Mouse (Mus musculus) lung, embryonic 15.5 days (tissue): ENCODE measurements around the gene AC109138.7. TPM values are rescaled to one million over a fixed set of nuclear protein-coding genes. Genes with fewer than 3 reads are reported as not detected.
A peak's percentile ranks its signal among the peaks of the same experiment; 100 is the strongest.

Source experiments
- ATAC-seq: fragments of 200-750 bp; cut with Nextera tagmentation; 2 replicates; pipeline ENCODE4 v1.8.0; 2017; ENCODE audit warnings: moderate number of reproducible peaks, borderline replicate concordance; ENCODE audit not compliant: low FRiP score, low TSS enrichment; ENCODE audit errors: extremely low read depth
- H3K27ac ChIP-seq: fragments of 300-500 bp; sonication (generic); 2 replicates; pipeline ENCODE4 v1.5.1; 2015; ENCODE audit warnings: moderate library complexity, mild to moderate bottlenecking, inconsistent platforms
- H3K27me3 ChIP-seq: fragments of 300-500 bp; sonication (generic); 2 replicates; pipeline ENCODE4 v1.6.1; 2015; ENCODE audit warnings: inconsistent platforms
- H3K36me3 ChIP-seq: fragments of 300-500 bp; sonication (generic); 2 replicates; pipeline ENCODE4 v1.6.1; 2015; ENCODE audit warnings: inconsistent platforms
- H3K4me1 ChIP-seq: fragments of 300-500 bp; sonication (generic); 2 replicates; pipeline ENCODE4 v1.6.1; 2015; ENCODE audit warnings: inconsistent platforms
- H3K4me2 ChIP-seq: fragments of 300-500 bp; sonication (generic); 2 replicates; pipeline ENCODE4 v1.6.1; 2015; ENCODE audit warnings: inconsistent platforms, mild to moderate bottlenecking, moderate library complexity
- H3K4me3 ChIP-seq: fragments of 300-500 bp; sonication (generic); 2 replicates; pipeline ENCODE4 v1.5.1; 2015; ENCODE audit warnings: mild to moderate bottlenecking, inconsistent platforms
- H3K9ac ChIP-seq: fragments of 300-500 bp; sonication (generic); 2 replicates; pipeline ENCODE4 v1.6.1; 2015; ENCODE audit warnings: inconsistent platforms
- H3K9me3 ChIP-seq: fragments of 300-500 bp; sonication (generic); 2 replicates; pipeline ENCODE4 v1.6.1; 2016; ENCODE audit warnings: inconsistent platforms
- WGBS: fragments of 180-500 bp; shearing (Covaris S2); methylation state at CpG from one replicate; pipeline ENCODE4 v1.1.7; 2015; 5-methylcytosine and 5-hydroxymethylcytosine counted together
- polyA plus RNA-seq: library from polyadenylated mRNA; unstranded; fragments of >200 nt; fragmentation: Nextera tagmentation; extraction: Ambion mirVana; gene quantifications from 2 replicates; pipeline ENCODE4 v1.2.1, GENCODE M21; 2015

The AC109138.7 gene
- polyA plus RNA-seq, 1 experiment from 2014 or later: not detected

- Histone ChIP-seq H3K9me3 (no peaks in the 10 kb centered on the region), H3K36me3 (no peaks in the 10 kb centered on the region), H3K9ac (no peak overlapping the region), H3K4me2 (no peak overlapping the region), H3K4me3 (no peak overlapping the region), H3K27me3 (no peaks in the 10 kb centered on the region), H3K4me1 (peaks cover 35% of the 10 kb centered on the region), H3K27ac (no peak overlapping the region)
- no peak for ATAC-seq
- 42% methylated on average over 4 of the region's 4 CpGs for WGBS
Measured at GRCm38 (mm10) chr19:4211891-4212588, 2.1 kb upstream of the AC109138.7 start.

GRCm38 (mm10) chr19:4213524-4213974 is 608 bp upstream of the AC109138.7 start:
- no peaks in the 10 kb centered on the region for H3K36me3 ChIP-seq
- no peak overlapping the region; the same call in 1 of the 2 replicates for H3K9ac ChIP-seq
- peak overlapping the region; percentile 99 for H3K4me2 ChIP-seq
- peak overlapping the region; percentile 83 for H3K4me3 ChIP-seq
- WGBS: 14% methylated on average over 9 of the region's 9 CpGs
- ATAC-seq: no peak
- H3K27ac ChIP-seq: peak overlapping the region; percentile 93
- no peaks in the 10 kb centered on the region for H3K9me3 ChIP-seq
- H3K4me1 ChIP-seq: peaks cover 47% of the 10 kb centered on the region
- no peaks in the 10 kb centered on the region for H3K27me3 ChIP-seq

GRCm38 (mm10) chr19:4214771-4215450 is 754 bp downstream of the AC109138.7 start:
- peaks cover 53% of the 10 kb centered on the region for H3K4me1 ChIP-seq
- peak overlapping the region; percentile 83 for H3K4me3 ChIP-seq
- no peaks in the 10 kb centered on the region for H3K36me3 ChIP-seq
- WGBS: 0% methylated on average over 40 of the region's 81 CpGs
- no peaks in the 10 kb centered on the region for H3K27me3 ChIP-seq
- H3K27ac ChIP-seq: peak overlapping the region; percentile 93
- H3K9me3 ChIP-seq: no peaks in the 10 kb centered on the region
- H3K4me2 ChIP-seq: peak overlapping the region; percentile 99
- peak; percentile 53 for ATAC-seq
- peak overlapping the region; percentile 97 for H3K9ac ChIP-seq

- Histone ChIP-seq H3K27me3 (no peaks in the 10 kb centered on the region), H3K9me3 (no peaks in the 10 kb centered on the region), H3K4me3 (peak overlapping the region; percentile 83), H3K4me1 (peaks cover 59% of the 10 kb centered on the region), H3K9ac (peak overlapping the region; percentile 97), H3K4me2 (peak overlapping the region; percentile 99), H3K27ac (peak overlapping the region; percentile 93), H3K36me3 (no peaks in the 10 kb centered on the region)
- under 1% methylated on average over 18 of the region's 21 CpGs for WGBS
- ATAC-seq: no peak
Measured at GRCm38 (mm10) chr19:4215451-4215840, 1.3 kb downstream of the AC109138.7 start.

- Histone ChIP-seq H3K27me3 (no peaks in the 10 kb centered on the region), H3K4me3 (peak overlapping the region; percentile 83; the same call in 1 of the 2 replicates), H3K9ac (0 out of 2 replicates have a peak overlapping the region, but pooled peaks have one; percentile 5), H3K4me1 (peaks cover 66% of the 10 kb centered on the region), H3K36me3 (no peaks in the 10 kb centered on the region), H3K4me2 (peak overlapping the region; percentile 99), H3K27ac (peak overlapping the region; percentile 81), H3K9me3 (no peaks in the 10 kb centered on the region)
- no peak for ATAC-seq
- WGBS: 9% methylated on average over 14 of the region's 14 CpGs
Measured at GRCm38 (mm10) chr19:4216041-4216685, 2.0 kb downstream of the AC109138.7 start.

GRCm38 (mm10) chr19:4217140-4217539 is 3.0 kb downstream of the AC109138.7 start:
- H3K4me1 ChIP-seq: peaks cover 76% of the 10 kb centered on the region
- H3K4me3 ChIP-seq: no peak overlapping the region
- peak; percentile 6; the same call in 1 of the 2 replicates for ATAC-seq
- 3% methylated on average over 5 of the region's 5 CpGs for WGBS
- H3K9me3 ChIP-seq: no peaks in the 10 kb centered on the region
- H3K9ac ChIP-seq: 0 out of 2 replicates have a peak overlapping the region, but pooled peaks have one; percentile 5
- H3K36me3 ChIP-seq: no peaks in the 10 kb centered on the region
- peak overlapping the region; percentile 81; the same call in 1 of the 2 replicates for H3K27ac ChIP-seq
- no peaks in the 10 kb centered on the region for H3K27me3 ChIP-seq
- peak overlapping the region; percentile 99 for H3K4me2 ChIP-seq

DNA sequence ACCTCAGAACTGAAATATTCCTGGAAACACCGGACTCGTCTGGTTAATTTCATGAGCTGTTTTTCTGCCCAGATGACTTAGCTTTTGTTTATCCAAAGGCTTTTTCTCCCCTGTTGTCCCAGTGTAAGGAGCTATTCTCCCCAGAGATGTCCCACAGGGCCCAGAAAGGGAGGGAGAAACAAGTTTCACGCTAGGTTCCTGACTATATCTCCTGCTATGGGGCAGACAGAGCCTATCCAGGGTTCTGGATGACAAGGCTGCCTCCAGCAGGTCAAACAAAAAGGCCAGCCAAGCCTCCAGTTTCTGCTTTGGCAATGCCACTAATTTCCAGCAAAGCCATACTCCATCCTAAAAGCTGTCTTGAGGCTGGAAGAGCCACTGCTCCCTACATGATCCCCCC is 3.7 kb downstream of the AC109138.7 start:
- no peak for ATAC-seq
- no peak overlapping the region for H3K4me2 ChIP-seq
- WGBS: 30% methylated on average over 3 of the region's 3 CpGs
- H3K4me1 ChIP-seq: peaks cover 74% of the 10 kb centered on the region
- H3K36me3 ChIP-seq: no peaks in the 10 kb centered on the region
- H3K4me3 ChIP-seq: no peak overlapping the region
- H3K9me3 ChIP-seq: no peaks in the 10 kb centered on the region
- H3K27me3 ChIP-seq: no peaks in the 10 kb centered on the region
- H3K9ac ChIP-seq: no peak overlapping the region
- H3K27ac ChIP-seq: no peak overlapping the region

- H3K4me3 ChIP-seq: no peak overlapping the region
- H3K9me3 ChIP-seq: no peaks in the 10 kb centered on the region
- no peak overlapping the region for H3K27ac ChIP-seq
- no peak for ATAC-seq
- no peak overlapping the region for H3K9ac ChIP-seq
- no peaks in the 10 kb centered on the region for H3K27me3 ChIP-seq
- H3K4me1 ChIP-seq: peaks cover 69% of the 10 kb centered on the region
- WGBS: 86% methylated on average over 11 of the region's 11 CpGs
- H3K4me2 ChIP-seq: no peak overlapping the region
- H3K36me3 ChIP-seq: no peaks in the 10 kb centered on the region
Measured at GRCm38 (mm10) chr19:4218293-4218692, 4.1 kb downstream of the AC109138.7 start.

GRCm38 (mm10) chr19:4218784-4219183 is 4.6 kb downstream of the AC109138.7 start:
- Histone ChIP-seq H3K4me3 (no peak overlapping the region), H3K9ac (no peak overlapping the region), H3K27me3 (no peaks in the 10 kb centered on the region), H3K36me3 (no peaks in the 10 kb centered on the region), H3K4me1 (peaks cover 65% of the 10 kb centered on the region), H3K9me3 (no peaks in the 10 kb centered on the region), H3K4me2 (no peak overlapping the region), H3K27ac (no peak overlapping the region)
- 77% methylated on average over 1 of the region's 1 CpGs for WGBS
- ATAC-seq: no peak

- Histone ChIP-seq H3K9ac (no peak overlapping the region), H3K4me3 (no peak overlapping the region), H3K36me3 (no peaks in the 10 kb centered on the region), H3K4me1 (peaks cover 62% of the 10 kb centered on the region), H3K27ac (peak overlapping the region; percentile 58; the same call in 1 of the 2 replicates), H3K9me3 (no peaks in the 10 kb centered on the region), H3K4me2 (peak overlapping the region; percentile 25; the same call in 1 of the 2 replicates), H3K27me3 (no peaks in the 10 kb centered on the region)
- WGBS: 83% methylated on average over 6 of the region's 6 CpGs
- ATAC-seq: no peak
Measured at GRCm38 (mm10) chr19:4219943-4220342, 5.8 kb downstream of the AC109138.7 start.

DNA sequence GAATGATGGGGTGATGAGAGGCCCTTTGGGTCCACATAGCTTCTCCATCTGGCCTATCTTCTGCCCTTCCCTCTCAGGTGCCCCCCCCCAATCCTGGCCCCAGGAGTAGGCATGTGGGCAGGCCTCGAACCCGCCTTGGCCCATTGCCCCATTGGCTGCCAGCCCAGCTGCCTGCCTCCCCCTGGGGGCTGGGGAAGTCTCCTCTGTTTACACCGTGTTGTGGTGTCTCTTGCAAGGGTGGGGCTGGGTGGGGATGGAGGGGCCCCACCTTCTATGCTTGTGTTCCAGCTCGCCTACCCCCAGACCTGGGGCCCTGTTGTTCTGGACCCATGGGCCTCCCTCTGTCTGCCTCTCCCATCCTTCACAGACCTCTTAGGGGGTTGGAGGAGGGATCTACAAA is 6.3 kb downstream of the AC109138.7 start:
- Histone ChIP-seq H3K9me3 (no peaks in the 10 kb centered on the region), H3K4me3 (no peak overlapping the region), H3K36me3 (no peaks in the 10 kb centered on the region), H3K27ac (peak overlapping the region; percentile 58), H3K27me3 (no peaks in the 10 kb centered on the region), H3K4me2 (peak overlapping the region; percentile 25), H3K9ac (no peak overlapping the region), H3K4me1 (peaks cover 60% of the 10 kb centered on the region)
- 0 out of 2 replicates have a peak, but pooled peaks have one; percentile 6 for ATAC-seq
- 43% methylated on average over 4 of the region's 4 CpGs for WGBS
